Mouse (Mus musculus) testis, adult 2 months (tissue): ENCODE results near the gene Taar2.

Experiments used
- CTCF ChIP-seq: fragments of 200-500 bp; IDR thresholded peaks from 2 replicates; pipeline ENCODE4 v1.5.1; 2012; ENCODE audit warnings: low read depth, mild to moderate bottlenecking, inconsistent platforms, low read length, moderate library complexity; ENCODE audit not compliant: control insufficient read depth, insufficient read depth, insufficient replicate concordance
- POLR2A ChIP-seq: fragments of 200-500 bp; IDR thresholded peaks from 2 replicates; pipeline ENCODE4 v1.6.1; 2012; ENCODE audit warnings: low read depth, mild to moderate bottlenecking, inconsistent platforms, low read length, moderate library complexity; ENCODE audit not compliant: control insufficient read depth

DNA sequence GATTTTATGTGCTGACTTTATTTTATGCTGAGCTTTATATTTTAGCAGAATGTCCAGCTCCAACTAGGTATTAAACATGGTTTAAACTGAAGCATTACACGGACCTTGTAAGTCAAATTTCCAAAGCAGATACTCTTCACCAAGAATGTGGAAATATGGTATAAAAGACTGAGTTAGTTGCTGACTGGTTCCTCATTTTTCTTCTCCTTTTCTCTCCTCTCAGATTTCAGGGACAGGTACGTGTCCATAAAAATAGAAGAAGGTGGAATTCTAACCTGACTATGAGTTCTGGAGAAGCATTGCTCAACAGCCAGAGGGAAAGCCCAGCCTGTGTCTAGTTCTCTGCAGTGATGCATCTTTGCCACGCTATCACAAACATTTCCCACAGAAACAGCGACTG, 18.3 kb upstream of the Taar2 start, which contains the start of gene Taar1:
- TF ChIP-seq CTCF (no peak), POLR2A (no peak)
